Mouse (Mus musculus) splenic B cell, adult 2 months (primary cell): ENCODE data around the gene Hoxd10.
A peak's percentile ranks its signal among the peaks of the same experiment; 100 is the strongest.

Experiments used
- DNase-seq: peaks from one replicate; pipeline ENCODE4 v3.0.0-alpha.2; 2011; ENCODE audit warnings: low read depth, low spot score
- H3K27me3 ChIP-seq: 2 replicates; pipeline ENCODE4 v1.6.1; 2012; ENCODE audit warnings: mild to moderate bottlenecking, low read length, moderate library complexity, mixed read lengths; ENCODE audit not compliant: control insufficient read depth, poor library complexity, insufficient read depth, severe bottlenecking
- H3K36me3 ChIP-seq: 2 replicates; pipeline ENCODE4 v1.6.1; 2012; ENCODE audit warnings: mild to moderate bottlenecking, low read length, moderate library complexity, mixed read lengths; ENCODE audit not compliant: control insufficient read depth, poor library complexity, insufficient read depth, severe bottlenecking

Hoxd10 gene

GRCm38 (mm10) chr2:74694066-74694465 is 2.3 kb downstream of the Hoxd10 start:
- no peaks in the 10 kb centered on the region for H3K36me3 ChIP-seq
- no peaks in the 10 kb centered on the region; the same call in 1 of the 2 replicates for H3K27me3 ChIP-seq
- no peak for DNase-seq

- no peaks in the 10 kb centered on the region for H3K36me3 ChIP-seq
- no peak for DNase-seq
- H3K27me3 ChIP-seq: no peaks in the 10 kb centered on the region; the same call in none of the 2 replicates
These were observed 3.7 kb downstream of the Hoxd10 start for GRCm38 (mm10) chr2:74695383-74695782.

- no peak for DNase-seq
- Histone ChIP-seq H3K27me3 (no peaks in the 10 kb centered on the region; the same call in none of the 2 replicates), H3K36me3 (no peaks in the 10 kb centered on the region)
These were observed 4.2 kb downstream of the Hoxd10 start for GRCm38 (mm10) chr2:74695813-74696430.

- no peaks in the 10 kb centered on the region; the same call in none of the 2 replicates for H3K27me3 ChIP-seq
- H3K36me3 ChIP-seq: no peaks in the 10 kb centered on the region
- no peak for DNase-seq
These were observed 5.0 kb downstream of the Hoxd10 start for GRCm38 (mm10) chr2:74696442-74697335.

GRCm38 (mm10) chr2:74697567-74698121 is 5.9 kb downstream of the Hoxd10 start, which contains the start of gene Hoxd9:
Gene Hoxd9, plus strand, starts transcription at chr2:74697727.
- no peaks in the 10 kb centered on the region for H3K36me3 ChIP-seq
- H3K27me3 ChIP-seq: no peaks in the 10 kb centered on the region; the same call in none of the 2 replicates
- no peak for DNase-seq

- no peak for DNase-seq
- no peaks in the 10 kb centered on the region; the same call in none of the 2 replicates for H3K27me3 ChIP-seq
These were observed 6.7 kb downstream of the Hoxd10 start for GRCm38 (mm10) chr2:74698201-74699052.

GRCm38 (mm10) chr2:74699053-74699430 is 7.3 kb downstream of the Hoxd10 start:
- DNase-seq: no peak
- Histone ChIP-seq H3K27me3 (no peaks in the 10 kb centered on the region; the same call in none of the 2 replicates), H3K36me3 (no peaks in the 10 kb centered on the region)

More at GRCm38 (mm10) chr2:74698201-74699052, 6.7 kb downstream of the Hoxd10 start:
- no peaks in the 10 kb centered on the region for H3K36me3 ChIP-seq

GRCm38 (mm10) chr2:74699664-74700545 is 8.2 kb downstream of the Hoxd10 start:
- no peak for DNase-seq
- no peaks in the 10 kb centered on the region for H3K36me3 ChIP-seq
- H3K27me3 ChIP-seq: no peaks in the 10 kb centered on the region; the same call in none of the 2 replicates

GRCm38 (mm10) chr2:74700546-74701112 is 8.9 kb downstream of the Hoxd10 start:
- H3K27me3 ChIP-seq: no peaks in the 10 kb centered on the region; the same call in none of the 2 replicates
- no peak for DNase-seq
- H3K36me3 ChIP-seq: no peaks in the 10 kb centered on the region

GRCm38 (mm10) chr2:74701949-74702819 is 10.5 kb downstream of the Hoxd10 start:
- H3K36me3 ChIP-seq: no peaks in the 10 kb centered on the region

GRCm38 (mm10) chr2:74702820-74703219 is 11.1 kb downstream of the Hoxd10 start:
- Histone ChIP-seq H3K36me3 (no peaks in the 10 kb centered on the region), H3K27me3 (peaks cover 3% of the 10 kb centered on the region)
- DNase-seq: no peak

More at GRCm38 (mm10) chr2:74701949-74702819, 10.5 kb downstream of the Hoxd10 start:
- peaks cover 3% of the 10 kb centered on the region for H3K27me3 ChIP-seq
- DNase-seq: peak; percentile 74

GRCm38 (mm10) chr2:74703317-74703716 is 11.6 kb downstream of the Hoxd10 start:
- H3K36me3 ChIP-seq: no peaks in the 10 kb centered on the region
- DNase-seq: no peak
- H3K27me3 ChIP-seq: peaks cover 3% of the 10 kb centered on the region
